Mouse (Mus musculus) liver, embryonic 15.5 days (tissue): ENCODE measurements at regions not wholly inside any gene's neighbourhood (a gene's known extent, or its start where the extent isn't known, plus 50 kb on each side); places are given as distances from the start of the nearest gene placed in this dataset.

Experiments used
- ATAC-seq: fragments of 200-750 bp; cut with Nextera tagmentation; 2 replicates; pipeline ENCODE4 v1.8.0; 2017; ENCODE audit warnings: moderate number of reproducible peaks, mild to moderate bottlenecking, moderate library complexity; ENCODE audit not compliant: insufficient read depth
- H3K27ac ChIP-seq: fragments of 300-500 bp; sonication (generic); replicated peaks from 2 replicates; pipeline ENCODE4 v1.5.1; 2015; ENCODE audit warnings: mild to moderate bottlenecking, inconsistent platforms
- H3K27me3 ChIP-seq: fragments of 300-500 bp; sonication (generic); 2 replicates; pipeline ENCODE4 v1.6.1; 2015; ENCODE audit warnings: mild to moderate bottlenecking, inconsistent platforms
- H3K36me3 ChIP-seq: fragments of 300-500 bp; sonication (generic); replicated peaks from 2 replicates; pipeline ENCODE4 v1.6.1; 2015; ENCODE audit warnings: moderate library complexity, mild to moderate bottlenecking, inconsistent platforms
- H3K4me1 ChIP-seq: fragments of 300-500 bp; sonication (generic); replicated peaks from 2 replicates; pipeline ENCODE4 v1.6.1; 2015; ENCODE audit warnings: inconsistent platforms
- H3K4me2 ChIP-seq: fragments of 300-500 bp; sonication (generic); 2 replicates; pipeline ENCODE4 v1.6.1; 2015; ENCODE audit warnings: moderate library complexity, mild to moderate bottlenecking, inconsistent platforms
- H3K4me3 ChIP-seq: fragments of 300-500 bp; sonication (generic); replicated peaks from 2 replicates; pipeline ENCODE4 v1.5.1; 2015; ENCODE audit warnings: mild to moderate bottlenecking, inconsistent platforms
- H3K9ac ChIP-seq: fragments of 300-500 bp; sonication (generic); 2 replicates; pipeline ENCODE4 v1.6.1; 2015; ENCODE audit warnings: moderate library complexity, mild to moderate bottlenecking, inconsistent platforms
- H3K9me3 ChIP-seq: fragments of 300-500 bp; sonication (generic); replicated peaks from 2 replicates; pipeline ENCODE4 v1.6.1; 2016; ENCODE audit warnings: inconsistent platforms
- WGBS: fragments of 180-500 bp; shearing (Covaris S2); methylation state at CpG from one replicate; pipeline ENCODE4 v1.1.7; 2015; ENCODE audit warnings: mixed read lengths; ENCODE audit not compliant: insufficient replicate concordance; 5-methylcytosine and 5-hydroxymethylcytosine counted together

- Histone ChIP-seq H3K9ac (no peak overlapping the region), H3K27me3 (no peaks in the 10 kb centered on the region), H3K4me2 (no peak overlapping the region), H3K4me3 (no peak overlapping the region), H3K36me3 (no peaks in the 10 kb centered on the region), H3K9me3 (no peaks in the 10 kb centered on the region), H3K27ac (no peak overlapping the region), H3K4me1 (no peaks in the 10 kb centered on the region)
- no peak for ATAC-seq
- WGBS = 57% methylated on average over 4 of the region's 4 CpGs
Measured at GRCm38 (mm10) chr4:89001470-89001869, 121.5 kb upstream of the Ifne start.

GRCm38 (mm10) chr4:89000855-89001254, 120.9 kb upstream of the Ifne start:
- WGBS = 50% methylated on average over 4 of the region's 4 CpGs
- Histone ChIP-seq H3K36me3 (no peaks in the 10 kb centered on the region), H3K27ac (no peak overlapping the region), H3K4me3 (no peak overlapping the region), H3K9ac (no peak overlapping the region), H3K4me2 (no peak overlapping the region), H3K9me3 (no peaks in the 10 kb centered on the region), H3K4me1 (no peaks in the 10 kb centered on the region), H3K27me3 (no peaks in the 10 kb centered on the region)
- no peak for ATAC-seq

- Histone ChIP-seq H3K4me3 (no peak overlapping the region), H3K27me3 (no peaks in the 10 kb centered on the region), H3K4me2 (no peak overlapping the region), H3K9me3 (no peaks in the 10 kb centered on the region), H3K27ac (no peak overlapping the region), H3K4me1 (no peaks in the 10 kb centered on the region), H3K36me3 (no peaks in the 10 kb centered on the region), H3K9ac (no peak overlapping the region)
- 68% methylated on average over 6 of the region's 6 CpGs for WGBS
- no peak for ATAC-seq
Measured at GRCm38 (mm10) chr4:89000200-89000599, 120.2 kb upstream of the Ifne start.

- Histone ChIP-seq H3K4me2 (no peak overlapping the region), H3K27me3 (no peaks in the 10 kb centered on the region), H3K27ac (no peak overlapping the region), H3K9me3 (no peaks in the 10 kb centered on the region), H3K4me3 (no peak overlapping the region), H3K36me3 (no peaks in the 10 kb centered on the region), H3K9ac (no peak overlapping the region), H3K4me1 (no peaks in the 10 kb centered on the region)
- ATAC-seq = no peak
- 67% methylated on average over 5 of the region's 5 CpGs for whole genome bisulfite sequencing
Measured at GRCm38 (mm10) chr4:88998286-88998685, 118.3 kb upstream of the Ifne start.

GRCm38 (mm10) chr4:88995129-88995919, 115.3 kb upstream of the Ifne start:
- no peaks in the 10 kb centered on the region for H3K36me3 ChIP-seq
- no peaks in the 10 kb centered on the region; the same call in 1 of the 2 replicates for H3K4me1 ChIP-seq
- H3K9me3 ChIP-seq = no peaks in the 10 kb centered on the region
- H3K9ac ChIP-seq = no peak overlapping the region
- no peak overlapping the region for H3K4me3 ChIP-seq
- no peaks in the 10 kb centered on the region for H3K27me3 ChIP-seq
- H3K4me2 ChIP-seq = no peak overlapping the region
- 46% methylated on average over 5 of the region's 5 CpGs for WGBS
- ATAC-seq = no peak
- no peak overlapping the region for H3K27ac ChIP-seq

GRCm38 (mm10) chr4:88994486-88994885, 114.5 kb upstream of the Ifne start:
- H3K4me2 ChIP-seq = no peak overlapping the region
- H3K36me3 ChIP-seq = no peaks in the 10 kb centered on the region
- H3K4me1 ChIP-seq = no peaks in the 10 kb centered on the region; the same call in 1 of the 2 replicates
- WGBS = 43% methylated on average over 4 of the region's 4 CpGs
- H3K4me3 ChIP-seq = no peak overlapping the region
- H3K9ac ChIP-seq = no peak overlapping the region
- H3K27ac ChIP-seq = no peak overlapping the region
- H3K9me3 ChIP-seq = no peaks in the 10 kb centered on the region
- no peaks in the 10 kb centered on the region for H3K27me3 ChIP-seq
- ATAC-seq = no peak

GRCm38 (mm10) chr4:88992498-88992897, 112.5 kb upstream of the Ifne start:
- no peaks in the 10 kb centered on the region; the same call in 1 of the 2 replicates for H3K4me1 ChIP-seq
- no peaks in the 10 kb centered on the region for H3K27me3 ChIP-seq
- no peak overlapping the region for H3K27ac ChIP-seq
- H3K36me3 ChIP-seq = no peaks in the 10 kb centered on the region
- no peak overlapping the region for H3K4me2 ChIP-seq
- no peak for ATAC-seq
- no peak overlapping the region for H3K9ac ChIP-seq
- H3K9me3 ChIP-seq = no peaks in the 10 kb centered on the region
- no peak overlapping the region for H3K4me3 ChIP-seq
- 51% methylated on average over 2 of the region's 2 CpGs for WGBS

- Histone ChIP-seq H3K27ac (no peak overlapping the region), H3K27me3 (no peaks in the 10 kb centered on the region), H3K4me1 (no peaks in the 10 kb centered on the region; the same call in 1 of the 2 replicates), H3K9me3 (no peaks in the 10 kb centered on the region), H3K4me3 (no peak overlapping the region), H3K4me2 (no peak overlapping the region), H3K36me3 (no peaks in the 10 kb centered on the region), H3K9ac (no peak overlapping the region)
- 64% methylated on average over 4 of the region's 4 CpGs for WGBS
- ATAC-seq = no peak
Measured at GRCm38 (mm10) chr4:88988363-88988762, 108.4 kb upstream of the Ifne start.

- Histone ChIP-seq H3K36me3 (no peaks in the 10 kb centered on the region), H3K4me1 (no peaks in the 10 kb centered on the region), H3K4me2 (no peak overlapping the region), H3K27ac (no peak overlapping the region), H3K27me3 (no peaks in the 10 kb centered on the region), H3K9ac (no peak overlapping the region), H3K4me3 (no peak overlapping the region), H3K9me3 (no peaks in the 10 kb centered on the region)
- no peak for ATAC-seq
- 34% methylated on average over 1 of the region's 1 CpGs for WGBS
Measured at GRCm38 (mm10) chr4:88987103-88987502, 107.1 kb upstream of the Ifne start.

- Histone ChIP-seq H3K36me3 (no peaks in the 10 kb centered on the region), H3K4me3 (no peak overlapping the region), H3K27ac (no peak overlapping the region), H3K4me2 (no peak overlapping the region), H3K9ac (no peak overlapping the region), H3K4me1 (peaks cover 8% of the 10 kb centered on the region; the same call in 1 of the 2 replicates), H3K27me3 (no peaks in the 10 kb centered on the region), H3K9me3 (no peaks in the 10 kb centered on the region)
- no peak for ATAC-seq
- WGBS = 15% methylated on average over 3 of the region's 3 CpGs
Measured at GRCm38 (mm10) chr4:88982457-88982856, 102.5 kb upstream of the Ifne start.

- no peaks in the 10 kb centered on the region for H3K9me3 ChIP-seq
- H3K4me3 ChIP-seq = no peak overlapping the region
- no peak overlapping the region for H3K27ac ChIP-seq
- H3K27me3 ChIP-seq = no peaks in the 10 kb centered on the region
- WGBS = 46% methylated on average over 3 of the region's 3 CpGs
- ATAC-seq = peak; percentile 67
- no peak overlapping the region for H3K4me2 ChIP-seq
- no peak overlapping the region for H3K9ac ChIP-seq
- H3K4me1 ChIP-seq = peaks cover 8% of the 10 kb centered on the region; the same call in 1 of the 2 replicates
- H3K36me3 ChIP-seq = no peaks in the 10 kb centered on the region
Measured at GRCm38 (mm10) chr4:88977099-88977888, 97.3 kb upstream of the Ifne start.
